Mouse (Mus musculus) v-Abl transformed pro-B cells (cell line): ENCODE results near the gene Myo1a.

Source experiments
- in situ Hi-C, 2 experiments: fragments of 400-800 bp; cut with MboI; formaldehyde crosslinking; loops; one replicate each; pipeline ENCODE4 v1.15.1; 2025; ENCODE audit not compliant: unreplicated experiment in 2 of 2

Gene Myo1a

DNA sequence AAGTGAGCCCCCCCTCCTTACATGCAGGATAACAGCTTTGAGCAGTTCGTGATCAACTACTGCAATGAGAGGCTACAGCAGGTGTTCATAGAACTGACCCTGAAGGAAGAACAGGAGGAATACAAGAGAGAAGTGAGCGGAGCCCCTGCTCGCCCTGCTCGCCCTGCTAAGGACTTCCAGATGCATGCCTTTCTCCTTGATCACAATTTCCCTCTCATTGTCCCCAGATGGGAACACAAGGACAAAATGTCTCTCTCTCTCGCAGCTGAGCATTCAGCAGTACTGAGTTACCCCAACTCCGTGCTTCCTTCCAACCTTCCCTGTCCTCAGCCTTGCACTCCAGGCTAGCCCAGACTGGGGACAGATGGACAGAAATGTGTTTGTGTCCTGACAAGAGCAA, 7.8 kb downstream of the Myo1a start:
- in situ Hi-C loops, result no loop called here

DNA sequence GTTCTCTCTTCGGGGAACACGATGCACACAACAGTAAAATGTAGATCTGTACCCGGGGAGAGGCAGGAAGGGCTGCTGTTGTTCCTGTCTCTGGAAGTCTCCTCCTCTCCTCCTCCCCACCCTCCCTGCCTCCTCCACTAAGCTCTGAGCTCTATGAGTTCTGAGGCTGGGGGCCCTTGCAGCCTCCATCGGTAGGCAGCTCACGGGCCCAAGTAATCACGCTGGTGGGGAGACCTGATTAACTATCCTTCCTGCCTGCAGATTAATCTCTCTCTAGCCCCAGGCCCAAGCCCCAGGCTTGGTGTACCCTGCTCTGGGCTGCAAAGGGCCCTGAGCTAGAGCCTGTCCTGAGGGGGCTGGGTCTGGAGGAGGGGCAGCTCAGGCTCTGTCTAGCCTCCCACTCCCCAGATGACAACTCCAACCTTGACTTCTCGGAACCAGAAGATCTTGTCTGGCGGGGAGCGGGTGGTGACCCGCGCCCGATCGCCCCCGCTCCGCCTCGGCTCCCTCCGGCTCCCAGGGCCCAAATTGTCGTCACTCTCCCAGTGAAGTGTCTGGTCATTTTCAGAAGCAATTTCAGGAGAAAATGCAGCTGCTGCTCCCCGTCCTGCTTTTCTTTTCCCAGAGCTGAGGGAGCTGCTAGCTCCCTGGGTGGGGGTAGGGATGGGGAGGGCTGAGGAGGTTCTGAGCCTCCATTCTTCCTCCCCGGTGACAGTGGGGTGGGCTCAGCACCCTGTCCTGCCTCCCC, 16.9 kb downstream of the Myo1a start:
- in situ Hi-C loops, result no loop called here

DNA sequence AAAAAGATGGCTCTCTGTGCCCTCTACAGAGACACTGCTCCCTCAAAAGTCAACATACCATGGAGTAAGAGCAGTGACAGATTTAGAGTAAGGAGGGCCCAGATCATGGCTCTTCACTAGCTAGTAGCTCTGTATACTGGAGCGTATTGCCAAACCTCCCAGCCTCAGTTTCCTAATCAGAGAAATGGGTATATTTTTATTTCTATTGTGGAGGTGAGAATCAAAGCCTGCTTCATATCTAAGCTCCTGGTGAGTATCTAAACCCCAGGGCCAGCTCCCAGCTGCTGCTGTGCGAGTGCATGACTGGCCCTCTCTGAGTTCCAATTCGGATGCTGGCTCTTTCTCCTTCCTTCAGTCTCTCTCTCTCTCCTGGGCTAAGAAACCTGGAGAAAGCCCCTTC, 19.2 kb downstream of the Myo1a start, which contains the start of gene Tac2:
TSS of gene Tac2 (plus strand) at position 301 of the 400 bp plus-strand sequence.
- in situ Hi-C loops, result no loop called here

- in situ Hi-C loops, result loop anchor here in 1 of 2 experiments (25.0 kb wide), 1 partner anchor 212 kb away; no protein-coding TSS in a partner anchor
These were observed 20.2 kb downstream of the Myo1a start for GRCm38 (mm10) chr10:127725136-127725535.

DNA sequence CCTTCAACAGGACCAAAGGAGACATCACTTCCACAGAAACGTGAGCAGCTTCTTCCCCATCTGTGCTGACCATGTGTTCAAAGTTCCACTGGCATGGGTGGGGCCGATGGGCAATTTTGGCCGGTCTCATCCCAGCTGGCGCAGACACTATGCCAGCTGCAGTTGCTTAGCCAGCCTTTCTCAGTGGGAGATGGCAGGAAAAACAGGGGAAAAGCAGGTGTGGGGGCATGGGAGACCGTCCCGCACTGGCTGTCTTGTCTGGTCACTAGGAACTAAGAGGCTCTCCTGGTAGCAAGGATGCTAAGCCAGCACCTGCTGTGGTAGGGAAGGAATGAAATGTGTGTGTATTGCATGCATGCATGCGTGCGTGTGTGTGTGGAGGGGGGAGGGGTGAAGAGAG, 23.5 kb downstream of the Myo1a start:
- in situ Hi-C loops, result loop anchor here in 1 of 2 experiments (25.0 kb wide), 1 partner anchor 209 kb away; no protein-coding TSS in a partner anchor

DNA sequence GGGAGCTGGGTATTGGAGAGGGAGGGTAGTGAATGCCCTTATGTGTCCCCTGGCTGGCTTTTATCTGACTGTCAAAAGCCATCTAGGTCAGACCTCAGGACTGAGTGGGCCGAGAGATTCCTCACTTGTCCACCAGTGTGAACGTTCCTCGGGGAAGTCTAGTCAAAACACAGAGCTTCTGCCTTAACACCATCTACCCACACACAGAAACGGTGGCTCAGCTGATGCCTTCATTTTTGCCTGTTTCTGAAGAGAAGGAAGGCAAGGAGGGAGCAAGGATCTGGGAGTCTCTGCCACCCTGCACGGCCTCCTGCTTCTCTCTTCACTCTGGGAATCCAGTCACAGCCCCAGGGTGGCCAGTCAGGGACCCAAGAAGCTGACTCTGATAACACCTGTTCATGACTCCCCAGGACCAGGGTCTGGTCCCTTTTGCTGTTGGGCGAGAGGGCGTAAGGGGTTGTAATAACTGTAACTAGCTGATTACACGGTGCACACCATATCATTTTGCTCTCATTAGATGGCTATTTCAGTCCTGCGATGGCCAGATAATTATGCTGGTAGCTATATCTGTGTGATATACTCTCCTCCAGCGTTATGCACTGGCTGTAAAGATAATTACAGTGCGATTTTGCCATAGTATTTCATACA, 25.4 kb downstream of the Myo1a start:
- in situ Hi-C loops, result loop anchor here in 1 of 2 experiments (25.0 kb wide), 1 partner anchor 207 kb away; no protein-coding TSS in a partner anchor

- in situ Hi-C loops, result loop anchor here in 1 of 2 experiments (25.0 kb wide), 1 partner anchor 206 kb away; no protein-coding TSS in a partner anchor
These were observed 26.0 kb downstream of the Myo1a start for GRCm38 (mm10) chr10:127730933-127731310.

DNA sequence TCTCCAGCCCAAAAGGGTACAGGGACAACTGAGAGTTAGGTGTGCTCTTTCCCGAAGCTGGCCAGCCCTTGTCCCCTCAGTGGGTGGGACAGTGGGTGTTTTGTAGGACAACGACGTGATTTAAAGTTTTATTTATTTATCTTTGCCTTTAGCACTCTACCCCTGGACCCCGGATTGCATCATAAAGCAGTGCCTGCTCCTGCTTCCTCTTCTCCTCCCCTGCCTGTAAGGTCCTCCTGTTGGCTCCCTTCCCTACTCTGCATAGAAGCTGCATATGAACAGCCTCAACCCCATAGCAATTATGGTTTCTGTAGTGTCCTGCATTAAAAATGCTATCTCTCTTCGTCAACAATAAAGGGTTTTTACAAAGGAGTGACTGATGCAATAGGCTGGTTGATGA, 26.4 kb downstream of the Myo1a start:
- in situ Hi-C loops, result loop anchor here in 1 of 2 experiments (25.0 kb wide), 1 partner anchor 206 kb away; no protein-coding TSS in a partner anchor

- in situ Hi-C loops, result loop anchor here in 1 of 2 experiments (25.0 kb wide), 1 partner anchor 203 kb away; no protein-coding TSS in a partner anchor
These were observed 29.5 kb downstream of the Myo1a start for GRCm38 (mm10) chr10:127734434-127734833.

DNA sequence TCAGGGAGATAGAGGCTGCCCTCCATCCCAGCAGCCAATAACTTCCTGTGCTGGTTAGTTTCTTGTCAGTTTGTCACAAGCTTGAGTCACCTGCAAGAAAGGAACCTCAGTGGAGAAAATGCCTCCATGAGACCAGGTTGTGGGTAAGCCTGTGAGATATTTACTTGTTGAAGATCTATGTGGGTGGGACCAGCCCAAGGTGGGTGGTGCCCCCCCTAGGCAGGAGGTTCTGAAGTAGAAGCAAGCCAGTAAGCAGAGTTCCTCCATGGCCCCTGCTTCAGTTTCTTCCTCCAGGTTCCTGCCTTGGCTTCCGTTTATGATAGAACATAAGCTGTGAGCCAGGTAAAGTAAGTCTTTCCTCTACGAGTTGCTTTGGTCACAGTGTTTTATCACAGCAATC, 31.3 kb downstream of the Myo1a start:
- in situ Hi-C loops, result loop anchor here (5.0 to 25.0 kb wide), 2 partner anchors 59 to 201 kb away; no protein-coding TSS in a partner anchor

DNA sequence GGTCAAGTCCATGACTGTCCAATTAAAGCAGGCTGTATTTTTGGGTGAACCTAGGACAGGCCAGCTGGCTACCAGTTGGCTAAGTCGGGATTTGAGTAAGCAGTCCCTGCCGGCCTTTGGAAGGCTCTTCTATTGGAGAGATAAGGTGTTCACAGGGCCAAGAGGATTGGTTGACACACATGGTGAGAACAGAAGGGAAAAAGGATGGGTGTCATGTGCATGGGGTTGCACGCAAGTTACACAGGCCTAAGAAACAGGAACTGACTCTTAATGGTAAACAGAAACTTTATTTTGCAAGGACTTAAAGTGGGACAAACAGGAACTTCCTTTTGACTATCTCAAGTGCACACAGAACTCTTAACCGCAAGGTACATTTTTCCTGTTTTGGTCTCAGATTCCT, 31.9 kb downstream of the Myo1a start:
- in situ Hi-C loops, result loop anchor here (5.0 to 25.0 kb wide), 2 partner anchors 60 to 200 kb away; no protein-coding TSS in a partner anchor

DNA sequence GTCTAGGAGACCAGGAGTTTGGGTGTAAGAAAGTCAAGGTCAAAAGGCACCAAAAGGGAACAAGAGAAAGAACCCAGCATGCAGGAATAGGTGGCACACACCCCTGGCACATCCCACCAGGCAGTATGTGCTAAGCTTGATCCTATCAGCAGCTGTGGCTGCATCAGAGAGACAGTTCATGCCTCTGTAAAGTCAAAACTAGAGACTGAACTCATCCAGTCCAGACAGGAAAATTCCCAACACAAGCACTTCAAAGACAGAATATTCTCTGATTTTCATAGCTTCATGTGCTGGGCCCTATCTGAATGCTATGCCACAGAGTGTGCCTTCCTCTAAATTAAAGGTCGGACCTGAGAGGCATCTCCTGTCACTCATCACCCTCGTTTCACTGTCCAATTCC, 32.6 kb downstream of the Myo1a start:
- in situ Hi-C loops, result loop anchor here (5.0 to 25.0 kb wide), 2 partner anchors 60 to 200 kb away; no protein-coding TSS in a partner anchor

DNA sequence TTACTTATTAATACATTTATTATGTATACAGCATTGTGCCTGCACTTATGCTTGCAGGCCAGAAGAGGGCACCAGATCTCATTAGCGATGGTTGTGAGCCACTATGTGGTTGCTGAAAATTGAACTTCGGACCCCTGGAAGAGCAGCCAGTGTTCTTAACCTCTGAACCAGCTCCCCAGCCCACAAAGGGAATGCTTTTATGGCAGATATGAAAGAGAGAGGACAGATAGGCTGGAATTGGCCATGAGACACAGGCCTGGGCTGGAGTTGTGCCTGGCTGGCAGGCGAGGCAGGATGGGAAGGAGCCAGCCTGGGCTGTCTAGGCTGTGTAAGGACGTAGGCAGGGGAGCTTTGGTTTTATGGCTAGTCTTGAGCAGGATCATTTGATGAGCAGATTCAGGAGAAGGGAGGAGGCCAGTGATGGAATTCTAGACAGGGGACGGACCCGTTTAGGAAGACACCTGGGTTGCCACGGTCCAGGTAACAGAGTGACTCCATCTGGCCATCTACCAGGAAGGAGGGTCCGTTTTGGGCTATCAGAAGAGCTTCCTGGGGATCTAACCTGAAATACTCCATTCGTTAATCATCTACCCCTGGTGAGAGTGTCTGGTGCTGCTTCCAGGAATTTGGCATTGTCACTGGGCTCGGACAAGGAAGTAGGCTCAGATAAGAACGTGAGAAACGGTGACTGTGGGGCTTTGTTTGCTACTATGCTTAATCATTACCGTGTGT, 33.3 kb downstream of the Myo1a start:
- in situ Hi-C loops, result loop anchor here (5.0 to 25.0 kb wide), 2 partner anchors 61 to 199 kb away; no protein-coding TSS in a partner anchor

DNA sequence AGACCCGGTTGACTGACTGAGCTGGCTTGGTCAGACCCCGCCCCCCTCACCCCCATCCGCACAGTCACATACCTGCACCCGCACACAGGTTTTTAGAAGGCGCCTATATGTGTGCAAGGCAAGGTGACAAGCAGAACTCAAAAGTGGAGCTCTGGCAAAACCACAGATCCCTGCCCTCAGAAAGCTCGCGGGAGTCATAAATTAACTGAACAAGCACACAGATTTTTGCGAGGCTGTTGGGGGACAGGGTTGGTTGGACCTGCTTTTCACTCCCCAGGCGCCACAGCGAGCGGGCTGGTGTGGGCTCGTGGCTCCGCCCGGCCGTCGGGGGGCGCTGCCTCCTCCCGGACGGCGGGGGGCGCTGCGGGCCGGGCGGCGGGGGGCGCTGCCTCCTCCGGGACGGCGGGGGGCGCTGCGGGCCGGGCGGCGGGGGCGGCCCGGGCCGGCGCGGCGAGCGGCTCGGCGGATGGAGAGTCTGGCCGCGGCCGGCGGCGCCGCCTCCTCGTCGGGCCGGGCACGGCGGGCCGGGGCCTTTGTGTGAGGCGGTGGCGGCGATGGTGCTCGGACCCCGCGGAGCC, 34.2 kb downstream of the Myo1a start, which contains the start of gene Zbtb39:
TSS of gene Zbtb39 (plus strand) at position 456 of the 578 bp plus-strand sequence.
- in situ Hi-C loops, result loop anchor here (5.0 to 25.0 kb wide), 2 partner anchors 62 to 198 kb away; no protein-coding TSS in a partner anchor

GRCm38 (mm10) chr10:127739661-127740161, 34.7 kb downstream of the Myo1a start:
- in situ Hi-C loops, result loop anchor here (5.0 to 25.0 kb wide), 3 partner anchors 62 to 198 kb away; partner anchors contain the start of gene Stat6 (in 2 of the 2)

GRCm38 (mm10) chr10:127744661-127745060, 39.7 kb downstream of the Myo1a start:
- in situ Hi-C loops, result loop anchor here (5.0 to 25.0 kb wide), 2 partner anchors 102 to 193 kb away; partner anchors contain the start of gene Stat6 (in 2 of the 2)

DNA sequence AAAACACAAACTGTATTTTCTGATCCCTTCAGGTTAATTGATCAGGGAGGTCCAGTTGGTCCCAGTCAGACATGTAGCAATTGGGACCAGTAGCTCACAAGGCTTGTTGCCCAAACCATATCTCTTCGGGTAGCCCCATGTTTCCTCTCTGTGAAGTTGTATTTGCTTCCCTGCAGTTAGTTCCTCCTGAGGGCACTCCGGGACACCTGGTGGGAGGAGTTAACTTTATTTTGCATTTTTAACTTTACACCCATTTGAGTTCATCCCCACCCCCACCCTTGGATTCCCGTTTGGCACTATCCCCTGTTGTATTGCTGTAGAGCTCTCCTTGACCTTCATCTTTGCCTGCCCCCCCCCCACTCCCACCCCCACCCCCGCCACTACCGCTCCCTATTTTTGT, 40.9 kb downstream of the Myo1a start:
- in situ Hi-C loops, result loop anchor here in 1 of 2 experiments (25.0 kb wide), 1 partner anchor 191 kb away; no protein-coding TSS in a partner anchor

GRCm38 (mm10) chr10:127747254-127747653, 42.3 kb downstream of the Myo1a start:
- in situ Hi-C loops, result loop anchor here in 1 of 2 experiments (25.0 kb wide), 1 partner anchor 190 kb away; no protein-coding TSS in a partner anchor
